Mouse (Mus musculus) lung, embryonic 14.5 days (tissue): ENCODE measurements around the gene Sltm. TPM values are rescaled to one million over a fixed set of nuclear protein-coding genes. Genes with fewer than 3 reads are reported as not detected.

ENCODE experiments used
- ATAC-seq: fragments of 200-750 bp; cut with Nextera tagmentation; 2 replicates; pipeline ENCODE4 v1.8.0; 2017; ENCODE audit warnings: mild to moderate bottlenecking, moderate TSS enrichment, moderate library complexity; ENCODE audit not compliant: insufficient read depth
- DNase-seq: peaks from one replicate; pipeline ENCODE4 v3.0.0-alpha.2; 2015
- H3K27ac ChIP-seq: fragments of 300-500 bp; sonication (generic); 2 replicates; pipeline ENCODE4 v1.5.1; 2014; ENCODE audit warnings: low read depth, mild to moderate bottlenecking, moderate library complexity
- H3K27me3 ChIP-seq: fragments of 300-500 bp; sonication (generic); 2 replicates; pipeline ENCODE4 v1.6.1; 2014; ENCODE audit warnings: low read length, control low read depth; ENCODE audit not compliant: insufficient read depth
- H3K36me3 ChIP-seq: fragments of 300-500 bp; sonication (generic); 2 replicates; pipeline ENCODE4 v1.6.1; 2014; ENCODE audit warnings: control low read depth; ENCODE audit not compliant: insufficient read depth
- H3K4me1 ChIP-seq: fragments of 300-500 bp; sonication (generic); 2 replicates; pipeline ENCODE4 v1.6.1; 2014; ENCODE audit warnings: antibody characterized with exemption, control low read depth; ENCODE audit not compliant: insufficient read depth
- H3K4me2 ChIP-seq: fragments of 300-500 bp; sonication (generic); 2 replicates; pipeline ENCODE4 v1.6.1; 2014; ENCODE audit warnings: mild to moderate bottlenecking
- H3K4me3 ChIP-seq: fragments of 300-500 bp; sonication (generic); 2 replicates; pipeline ENCODE4 v1.5.1; 2014; ENCODE audit warnings: low read depth, low read length
- H3K9ac ChIP-seq: fragments of 300-500 bp; sonication (generic); 2 replicates; pipeline ENCODE4 v1.6.1; 2014
- H3K9me3 ChIP-seq: fragments of 300-500 bp; sonication (generic); 2 replicates; pipeline ENCODE4 v1.6.1; 2016; ENCODE audit warnings: low read depth, low read length, control low read depth
- CTCF ChIP-seq: IDR thresholded peaks from 2 replicates; pipeline ENCODE4 v1.5.1; 2016; ENCODE audit warnings: antibody characterized with exemption, low read depth
- WGBS: fragments of 180-500 bp; shearing (Covaris S2); extraction: QIAGEN DNeasy Blood & Tissue Kit; methylation state at CpG from one replicate; pipeline ENCODE4 v1.1.7; 2014; 5-methylcytosine and 5-hydroxymethylcytosine counted together
- polyA plus RNA-seq: library from polyadenylated mRNA; unstranded; fragments of >200 nt; fragmentation: Nextera tagmentation; extraction: Ambion mirVana; gene quantifications from 2 replicates; pipeline ENCODE4 v1.2.1, GENCODE M21; 2014

The Sltm gene
- polyA plus RNA-seq, 1 experiment from 2014 or later, result 55.9 TPM

DNA sequence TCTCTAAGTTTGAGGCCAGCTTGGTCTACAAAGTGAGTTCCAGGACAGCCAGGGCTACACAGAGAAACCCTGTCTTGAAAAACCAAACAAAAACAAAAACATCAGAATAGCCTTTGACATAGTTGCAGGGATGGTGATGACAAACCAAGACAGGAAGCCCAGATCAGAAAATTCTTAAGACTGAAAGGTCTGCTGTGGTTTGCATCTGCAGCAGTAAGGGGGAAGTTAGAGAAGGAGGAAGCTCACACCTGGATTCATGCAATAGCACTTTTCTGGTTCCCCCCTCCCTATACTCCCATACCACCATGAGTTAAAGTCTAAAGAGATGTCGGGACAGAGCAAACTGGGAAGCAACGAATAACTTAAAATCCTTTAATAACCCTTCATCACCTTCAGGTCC lies 36.4 kb upstream of the Sltm start:
- no peak overlapping the region for H3K4me3 ChIP-seq
- H3K4me1 ChIP-seq, result peaks cover 6% of the 10 kb centered on the region; the same call in 1 of the 2 replicates
- H3K36me3 ChIP-seq, result no peaks in the 10 kb centered on the region
- H3K9ac ChIP-seq, result no peak overlapping the region
- H3K4me2 ChIP-seq, result no peak overlapping the region
- no peaks in the 10 kb centered on the region for H3K9me3 ChIP-seq
- ATAC-seq (no peak), DNase-seq (no peak)
- H3K27ac ChIP-seq, result no peak overlapping the region
- no peaks in the 10 kb centered on the region for H3K27me3 ChIP-seq
- no peak for TF ChIP-seq CTCF
- WGBS, result 66% methylated on average over 2 of the region's 2 CpGs

- Histone ChIP-seq H3K9ac (no peak overlapping the region), H3K36me3 (no peaks in the 10 kb centered on the region), H3K4me2 (no peak overlapping the region), H3K4me3 (no peak overlapping the region), H3K27ac (no peak overlapping the region), H3K9me3 (no peaks in the 10 kb centered on the region), H3K4me1 (peaks cover 6% of the 10 kb centered on the region; the same call in 1 of the 2 replicates), H3K27me3 (no peaks in the 10 kb centered on the region)
- no peak for TF ChIP-seq CTCF
- 71% methylated on average over 8 of the region's 8 CpGs for WGBS
- ATAC-seq (no peak), DNase-seq (no peak)
Observed at GRCm38 (mm10) chr9:70506787-70507186, 35.8 kb upstream of the Sltm start.

DNA sequence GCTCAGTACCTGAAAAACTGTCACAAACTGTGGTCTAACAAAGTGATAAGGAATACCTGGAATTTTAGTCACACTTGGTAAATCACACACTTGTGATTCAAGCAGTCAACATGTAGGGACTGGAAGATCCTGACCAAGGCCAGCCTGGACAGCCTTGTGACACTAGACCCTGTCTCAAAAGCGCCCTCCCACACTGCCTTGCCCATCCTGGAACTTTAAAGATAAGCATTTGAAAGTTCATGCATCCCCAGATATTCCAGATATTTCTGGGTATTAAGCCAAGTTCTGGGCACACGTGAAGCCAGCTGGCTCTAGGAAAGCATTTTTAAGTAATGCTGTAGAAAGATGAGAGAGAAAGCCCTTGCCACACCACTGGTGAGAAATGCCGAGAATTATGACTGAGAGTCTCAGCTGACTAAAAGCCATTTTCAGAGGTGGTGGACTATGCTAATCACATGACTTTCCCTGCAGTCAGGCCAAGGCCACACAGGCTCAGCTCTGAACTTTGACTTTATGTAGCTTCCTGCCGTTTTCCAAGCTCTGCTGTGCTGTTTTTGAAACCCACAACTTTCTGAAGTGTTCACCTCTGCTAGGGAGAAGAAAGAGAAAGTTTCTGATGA lies 32.5 kb upstream of the Sltm start:
- no peaks in the 10 kb centered on the region for H3K27me3 ChIP-seq
- ATAC-seq (no peak), DNase-seq (peak; percentile 20)
- H3K9me3 ChIP-seq, result no peaks in the 10 kb centered on the region
- no peaks in the 10 kb centered on the region for H3K36me3 ChIP-seq
- no peak overlapping the region for H3K4me3 ChIP-seq
- H3K9ac ChIP-seq, result no peak overlapping the region
- TF ChIP-seq CTCF, result no peak
- WGBS, result 54% methylated on average over 4 of the region's 4 CpGs
- H3K4me1 ChIP-seq, result no peaks in the 10 kb centered on the region
- no peak overlapping the region for H3K4me2 ChIP-seq
- no peak overlapping the region for H3K27ac ChIP-seq

- no peaks in the 10 kb centered on the region for H3K27me3 ChIP-seq
- no peaks in the 10 kb centered on the region for H3K4me1 ChIP-seq
- DNase-seq (peak; percentile 24), ATAC-seq (no peak)
- H3K9me3 ChIP-seq, result no peaks in the 10 kb centered on the region
- H3K36me3 ChIP-seq, result no peaks in the 10 kb centered on the region
- 52% methylated on average over 10 of the region's 10 CpGs for WGBS
- no peak overlapping the region for H3K27ac ChIP-seq
- H3K9ac ChIP-seq, result no peak overlapping the region
- peak; percentile 22; the same call in 1 of the 2 replicates for TF ChIP-seq CTCF
- no peak overlapping the region for H3K4me3 ChIP-seq
- no peak overlapping the region for H3K4me2 ChIP-seq
Observed at GRCm38 (mm10) chr9:70510998-70511583, 31.5 kb upstream of the Sltm start.

GRCm38 (mm10) chr9:70511681-70512080 lies 30.9 kb upstream of the Sltm start:
- no peak overlapping the region for H3K9ac ChIP-seq
- H3K9me3 ChIP-seq, result no peaks in the 10 kb centered on the region
- no peaks in the 10 kb centered on the region for H3K27me3 ChIP-seq
- ATAC-seq, result no peak
- TF ChIP-seq CTCF, result no peak
- no peaks in the 10 kb centered on the region for H3K4me1 ChIP-seq
- no peak overlapping the region for H3K4me2 ChIP-seq
- no peak for DNase-seq
- 58% methylated on average over 7 of the region's 7 CpGs for WGBS
- H3K27ac ChIP-seq, result no peak overlapping the region
- no peak overlapping the region for H3K4me3 ChIP-seq
- H3K36me3 ChIP-seq, result no peaks in the 10 kb centered on the region

DNA sequence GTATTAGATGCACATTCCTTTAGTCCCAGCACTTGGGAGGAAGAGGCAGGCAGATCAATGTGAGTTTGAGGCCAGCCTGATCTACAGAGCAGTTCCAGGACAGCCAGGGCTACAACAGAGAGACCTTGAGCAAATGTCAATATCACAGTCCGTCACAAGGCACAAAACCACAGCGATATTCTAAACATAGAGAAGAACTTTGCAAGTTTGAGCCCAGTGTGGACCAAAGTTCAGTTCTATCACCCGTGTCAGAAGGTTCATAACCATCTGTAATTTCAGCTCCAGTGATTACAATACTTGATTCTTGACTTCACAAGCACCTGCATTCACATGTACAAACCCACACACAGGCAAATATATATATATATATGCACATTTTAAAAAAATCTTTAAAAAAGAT lies 21.9 kb upstream of the Sltm start:
- WGBS, result 79% methylated on average over 3 of the region's 3 CpGs
- Histone ChIP-seq H3K27ac (no peak overlapping the region), H3K9ac (no peak overlapping the region), H3K4me3 (no peak overlapping the region), H3K27me3 (no peaks in the 10 kb centered on the region), H3K9me3 (no peaks in the 10 kb centered on the region), H3K36me3 (no peaks in the 10 kb centered on the region), H3K4me2 (no peak overlapping the region), H3K4me1 (no peaks in the 10 kb centered on the region)
- no peak for TF ChIP-seq CTCF
- DNase-seq (no peak), ATAC-seq (no peak)

- no peaks in the 10 kb centered on the region for H3K9me3 ChIP-seq
- no peak overlapping the region for H3K4me3 ChIP-seq
- no peaks in the 10 kb centered on the region for H3K27me3 ChIP-seq
- DNase-seq (no peak), ATAC-seq (no peak)
- no peaks in the 10 kb centered on the region for H3K4me1 ChIP-seq
- no peak overlapping the region for H3K27ac ChIP-seq
- TF ChIP-seq CTCF, result no peak
- H3K36me3 ChIP-seq, result no peaks in the 10 kb centered on the region
- no peak overlapping the region for H3K9ac ChIP-seq
- WGBS, result 92% methylated on average over 3 of the region's 3 CpGs
- no peak overlapping the region for H3K4me2 ChIP-seq
Observed at GRCm38 (mm10) chr9:70523813-70524212, 18.7 kb upstream of the Sltm start.
